Comparison of ENCODE assay signal across 8 mouse cellular contexts in the genomic region with DNA sequence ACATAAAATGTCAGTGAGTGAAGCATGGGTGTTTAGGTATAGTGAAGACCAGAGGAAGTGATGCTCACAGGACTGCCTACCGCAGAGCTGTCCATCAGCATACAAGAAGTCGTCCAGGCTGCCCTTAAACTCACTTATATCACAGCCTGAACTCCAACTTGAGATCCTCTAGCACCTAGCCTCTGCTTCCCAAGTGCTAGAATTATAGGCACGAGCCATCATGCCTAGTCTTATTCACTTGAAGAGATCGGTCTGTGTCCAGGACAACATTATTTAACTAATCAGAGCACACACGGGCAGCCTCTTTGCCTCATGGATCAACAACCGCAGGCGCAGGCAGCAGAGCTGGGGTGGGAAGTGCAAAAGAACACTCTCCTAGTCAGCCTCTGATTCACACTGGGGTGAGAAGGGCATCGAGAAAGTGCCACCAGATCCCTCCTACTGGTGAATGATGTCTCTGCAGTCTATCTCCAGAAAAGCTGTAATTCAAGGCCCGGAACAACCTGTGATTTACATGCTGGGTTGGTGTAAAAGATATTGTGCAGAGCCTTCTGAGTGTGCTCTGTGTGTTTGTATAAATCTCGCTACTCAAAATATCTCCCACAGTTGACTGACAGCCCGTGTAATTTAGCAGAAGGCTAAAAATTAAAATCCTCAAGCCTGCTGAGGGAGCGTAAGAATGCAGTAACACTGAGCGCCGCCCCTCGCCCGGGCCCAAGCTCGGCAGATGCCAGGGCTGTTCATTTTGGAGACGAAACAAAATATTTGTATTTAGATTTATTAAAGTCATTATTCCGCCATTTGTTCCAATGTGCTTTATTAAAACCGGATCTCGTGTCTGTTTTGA.
DNase-seq lines count a peak whose midpoint lies in the region; ATAC-seq and TF ChIP-seq lines count a peak whose summit lies in the region.

No protein-coding gene starts in this region.

- DNase-seq in urinary bladder, postnatal 14 days (ENCODE audit: low spot score): peak; percentile 58
- DNase-seq in urinary bladder, postnatal 10 days (ENCODE audit: low spot score): no peak
- peak; percentile 80 for DNase-seq in embryonic facial prominence, embryonic 11.5 days (ENCODE audit: low spot score)
- DNase-seq in kidney, postnatal 25 days: peak; percentile 54 to 61
- DNase-seq in liver, embryonic 14.5 days (ENCODE audit: low read depth in 3 of 3, low spot score in 3 of 3): peak in 1 of 3 experiments; percentile 14
- DNase-seq in neural tube, embryonic 10.5 days (ENCODE audit: extremely low spot score, low spot score): peak; percentile 59
- peak; percentile 28 to 60 for DNase-seq in thymus, adult 18-20 months

- no peaks in the 10 kb centered on the region for H3K27me3 ChIP-seq in embryonic facial prominence, embryonic 11.5 days (ENCODE audit: control insufficient read depth, insufficient read depth, low read length)
- peaks cover 77% of the 10 kb centered on the region for H3K27me3 ChIP-seq in heart, embryonic 15.5 days
- H3K27me3 ChIP-seq in liver, embryonic 14.5 days (ENCODE audit: control insufficient read depth, insufficient read depth, low read length): peaks cover 17% of the 10 kb centered on the region

- H3K9ac ChIP-seq in embryonic facial prominence, embryonic 11.5 days (replicated peaks; ENCODE audit: low read length): no peak overlapping the region
- H3K9ac ChIP-seq in heart, embryonic 15.5 days: no peak overlapping the region
- no peak overlapping the region for H3K9ac ChIP-seq in liver, embryonic 14.5 days (replicated peaks)

- H3K9me3 ChIP-seq in embryonic facial prominence, embryonic 11.5 days (replicated peaks; ENCODE audit: control insufficient read depth, low read length): no peaks in the 10 kb centered on the region
- no peaks in the 10 kb centered on the region for H3K9me3 ChIP-seq in heart, embryonic 15.5 days (replicated peaks)
- H3K9me3 ChIP-seq in liver, embryonic 14.5 days (ENCODE audit: control insufficient read depth, low read length): no peaks in the 10 kb centered on the region

- peak; percentile 61 for TF ChIP-seq CTCF in liver, embryonic 14.5 days (IDR thresholded peaks at IDR 0.05; ENCODE audit: low read depth)

- WGBS in embryonic facial prominence, embryonic 11.5 days: 9% methylated on average over 21 of the region's 21 CpGs
- WGBS in heart, embryonic 15.5 days: 10% methylated on average over 21 of the region's 21 CpGs
- WGBS in liver, embryonic 14.5 days (ENCODE audit: insufficient replicate concordance): 10% methylated on average over 21 of the region's 21 CpGs

- peak overlapping the region; percentile 10; the same call in 1 of the 2 replicates for H3K4me2 ChIP-seq in embryonic facial prominence, embryonic 11.5 days (ENCODE audit: low read depth, low read length)
- peak overlapping the region; percentile 55 for H3K4me2 ChIP-seq in heart, embryonic 15.5 days
- peak overlapping the region; percentile 38 for H3K4me2 ChIP-seq in liver, embryonic 14.5 days (ENCODE audit: low read depth)

- TF ChIP-seq EP300 in liver, embryonic 14.5 days (IDR thresholded peaks at IDR 0.05; ENCODE audit: low read depth): no peak

- peak; percentile 50; the same call in 1 of the 2 replicates for ATAC-seq in embryonic facial prominence, embryonic 11.5 days (replicated peaks; ENCODE audit: insufficient number of reproducible peaks, low FRiP score, low TSS enrichment, low read depth)
- ATAC-seq in heart, embryonic 15.5 days (replicated peaks; ENCODE audit: insufficient number of reproducible peaks, insufficient read depth, low FRiP score, low read depth): no peak
- no peak for ATAC-seq in liver, embryonic 14.5 days (ENCODE audit: insufficient read depth)

- no peak overlapping the region for H3K4me3 ChIP-seq in embryonic facial prominence, embryonic 11.5 days (ENCODE audit: low read depth, low read length)
- peak overlapping the region; percentile 19 for H3K4me3 ChIP-seq in heart, embryonic 15.5 days
- no peak overlapping the region for H3K4me3 ChIP-seq in liver, embryonic 14.5 days (ENCODE audit: insufficient read depth in 1 of 2, low read depth in 2 of 2, low read length in 2 of 2)

- H3K4me1 ChIP-seq in embryonic facial prominence, embryonic 11.5 days (ENCODE audit: control insufficient read depth, insufficient read depth, low read length): peaks cover 8% of the 10 kb centered on the region
- H3K4me1 ChIP-seq in heart, embryonic 15.5 days (replicated peaks): peaks cover 21% of the 10 kb centered on the region
- H3K4me1 ChIP-seq in liver, embryonic 14.5 days (replicated peaks; ENCODE audit: control insufficient read depth in 2 of 2, insufficient read depth in 2 of 2, low read length in 1 of 2): peaks cover 0 to 11% of the 10 kb centered on the region in 2 experiments; a peak in 2 of 4 replicates

- no peak overlapping the region for H3K27ac ChIP-seq in embryonic facial prominence, embryonic 11.5 days (replicated peaks; ENCODE audit: low read depth, low read length)
- no peak overlapping the region; the same call in 1 of the 2 replicates for H3K27ac ChIP-seq in heart, embryonic 15.5 days
- H3K27ac ChIP-seq in liver, embryonic 14.5 days: no peak overlapping the region

- H3K36me3 ChIP-seq in embryonic facial prominence, embryonic 11.5 days (replicated peaks; ENCODE audit: control insufficient read depth, insufficient read depth, low read depth, low read length): no peaks in the 10 kb centered on the region
- no peaks in the 10 kb centered on the region for H3K36me3 ChIP-seq in heart, embryonic 15.5 days
- no peaks in the 10 kb centered on the region for H3K36me3 ChIP-seq in liver, embryonic 14.5 days (replicated peaks; ENCODE audit: control insufficient read depth, insufficient read depth, low read depth)
